Mouse (Mus musculus) frontal cortex, adult 2 months (tissue): ENCODE data around the gene Katnal1. TPM values are rescaled to one million over a fixed set of nuclear protein-coding genes. Genes with fewer than 3 reads are reported as not detected.

Experiments used
- DNase-seq, 2 experiments: peaks; one replicate each; pipeline ENCODE4 v3.0.0; 2022; ENCODE audit warnings: low spot score in 1 of 2; ENCODE audit errors: extremely low spot score in 1 of 2
- polyA plus RNA-seq: library from polyadenylated mRNA; depleted of rRNA; stranded (reverse); fragments of >200 nt; gene quantifications from 2 replicates; pipeline ENCODE4 v1.2.3, GENCODE M21; 2012

Gene Katnal1
- polyA plus RNA-seq, 1 experiment: 38.1 TPM

GRCm38 (mm10) chr5:148928382-148929115 lies 571 bp downstream of the Katnal1 start:
- peak; percentile 94 to 95 for DNase-seq

GRCm38 (mm10) chr5:148927717-148928223 lies 1.4 kb downstream of the Katnal1 start:
- no peak for DNase-seq

GRCm38 (mm10) chr5:148924586-148924985 lies 4.5 kb downstream of the Katnal1 start:
- no peak for DNase-seq

GRCm38 (mm10) chr5:148924051-148924450 lies 5.1 kb downstream of the Katnal1 start:
- no peak for DNase-seq

- DNase-seq: no peak
Observed at GRCm38 (mm10) chr5:148923408-148923807, 5.7 kb downstream of the Katnal1 start.

GRCm38 (mm10) chr5:148922773-148923172 lies 6.3 kb downstream of the Katnal1 start:
- no peak for DNase-seq

GRCm38 (mm10) chr5:148918049-148918448 lies 11.1 kb downstream of the Katnal1 start:
- DNase-seq: no peak

GRCm38 (mm10) chr5:148916775-148917174 lies 12.3 kb downstream of the Katnal1 start:
- DNase-seq: no peak

GRCm38 (mm10) chr5:148912262-148912661 lies 16.9 kb downstream of the Katnal1 start:
- DNase-seq: no peak

GRCm38 (mm10) chr5:148910066-148910465 lies 19.1 kb downstream of the Katnal1 start:
- no peak for DNase-seq

GRCm38 (mm10) chr5:148909402-148909801 lies 19.7 kb downstream of the Katnal1 start:
- DNase-seq: no peak

- no peak for DNase-seq
Observed at GRCm38 (mm10) chr5:148909057-148909395, 20.1 kb downstream of the Katnal1 start.

GRCm38 (mm10) chr5:148908191-148909056 lies 20.7 kb downstream of the Katnal1 start:
- no peak for DNase-seq

- DNase-seq: no peak
Observed at GRCm38 (mm10) chr5:148906305-148906704, 22.8 kb downstream of the Katnal1 start.

- DNase-seq: peak in 1 of 2 experiments; percentile 40
Observed at GRCm38 (mm10) chr5:148904846-148905245, 24.3 kb downstream of the Katnal1 start.

GRCm38 (mm10) chr5:148899361-148899760 lies 29.8 kb downstream of the Katnal1 start:
- DNase-seq: no peak

- DNase-seq: no peak
Observed at GRCm38 (mm10) chr5:148897941-148898417, 31.1 kb downstream of the Katnal1 start.

GRCm38 (mm10) chr5:148897069-148897702 lies 31.9 kb downstream of the Katnal1 start:
- DNase-seq: peak; percentile 29 to 74

GRCm38 (mm10) chr5:148896515-148896914 lies 32.6 kb downstream of the Katnal1 start:
- no peak for DNase-seq

GRCm38 (mm10) chr5:148895833-148896232 lies 33.3 kb downstream of the Katnal1 start:
- no peak for DNase-seq

- no peak for DNase-seq
Observed at GRCm38 (mm10) chr5:148895034-148895433, 34.1 kb downstream of the Katnal1 start.
